Mouse (Mus musculus) testis, adult 2 months (tissue): Measurements from ENCODE around the gene Dapp1. TPM values are rescaled to one million over a fixed set of nuclear protein-coding genes. Genes with fewer than 3 reads are reported as not detected.
"Not testable (repeated sequence)": the region's sequence is repeated elsewhere in the genome, so short reads cannot be mapped to it uniquely, and the experiment has no call there.

ENCODE experiments used
- H3K27ac ChIP-seq: fragments of 200-500 bp; 2 replicates; pipeline ENCODE4 v1.5.1; 2012; ENCODE audit warnings: low read depth, low read length; ENCODE audit not compliant: control insufficient read depth, insufficient read depth
- H3K27me3 ChIP-seq: fragments of 200-500 bp; 2 replicates; pipeline ENCODE4 v1.6.1; 2012; ENCODE audit warnings: mild to moderate bottlenecking, low read length, moderate library complexity; ENCODE audit not compliant: control insufficient read depth, insufficient read depth
- H3K36me3 ChIP-seq: fragments of 200-500 bp; 2 replicates; pipeline ENCODE4 v1.6.1; 2012; ENCODE audit warnings: mild to moderate bottlenecking, low read length; ENCODE audit not compliant: control insufficient read depth, insufficient read depth
- H3K4me1 ChIP-seq: fragments of 200-500 bp; 2 replicates; pipeline ENCODE4 v1.6.1; 2012; ENCODE audit warnings: low read length; ENCODE audit not compliant: control insufficient read depth, insufficient read depth
- H3K4me3 ChIP-seq: fragments of 200-500 bp; 2 replicates; pipeline ENCODE4 v1.5.1; 2012; ENCODE audit warnings: low read depth, mild to moderate bottlenecking, low read length, moderate library complexity, mixed read lengths; ENCODE audit not compliant: control insufficient read depth
- CTCF ChIP-seq: fragments of 200-500 bp; IDR thresholded peaks from 2 replicates; pipeline ENCODE4 v1.5.1; 2012; ENCODE audit warnings: low read depth, mild to moderate bottlenecking, inconsistent platforms, low read length, moderate library complexity; ENCODE audit not compliant: control insufficient read depth, insufficient read depth, insufficient replicate concordance
- POLR2A ChIP-seq: fragments of 200-500 bp; IDR thresholded peaks from 2 replicates; pipeline ENCODE4 v1.6.1; 2012; ENCODE audit warnings: low read depth, mild to moderate bottlenecking, inconsistent platforms, low read length, moderate library complexity; ENCODE audit not compliant: control insufficient read depth
- polyA plus RNA-seq: library from polyadenylated mRNA; depleted of rRNA; stranded (reverse); fragments of >200 nt; gene quantifications from 2 replicates; pipeline ENCODE4 v1.2.3, GENCODE M21; 2012

The Dapp1 gene
- polyA plus RNA-seq, 1 experiment = 24.9 TPM

DNA sequence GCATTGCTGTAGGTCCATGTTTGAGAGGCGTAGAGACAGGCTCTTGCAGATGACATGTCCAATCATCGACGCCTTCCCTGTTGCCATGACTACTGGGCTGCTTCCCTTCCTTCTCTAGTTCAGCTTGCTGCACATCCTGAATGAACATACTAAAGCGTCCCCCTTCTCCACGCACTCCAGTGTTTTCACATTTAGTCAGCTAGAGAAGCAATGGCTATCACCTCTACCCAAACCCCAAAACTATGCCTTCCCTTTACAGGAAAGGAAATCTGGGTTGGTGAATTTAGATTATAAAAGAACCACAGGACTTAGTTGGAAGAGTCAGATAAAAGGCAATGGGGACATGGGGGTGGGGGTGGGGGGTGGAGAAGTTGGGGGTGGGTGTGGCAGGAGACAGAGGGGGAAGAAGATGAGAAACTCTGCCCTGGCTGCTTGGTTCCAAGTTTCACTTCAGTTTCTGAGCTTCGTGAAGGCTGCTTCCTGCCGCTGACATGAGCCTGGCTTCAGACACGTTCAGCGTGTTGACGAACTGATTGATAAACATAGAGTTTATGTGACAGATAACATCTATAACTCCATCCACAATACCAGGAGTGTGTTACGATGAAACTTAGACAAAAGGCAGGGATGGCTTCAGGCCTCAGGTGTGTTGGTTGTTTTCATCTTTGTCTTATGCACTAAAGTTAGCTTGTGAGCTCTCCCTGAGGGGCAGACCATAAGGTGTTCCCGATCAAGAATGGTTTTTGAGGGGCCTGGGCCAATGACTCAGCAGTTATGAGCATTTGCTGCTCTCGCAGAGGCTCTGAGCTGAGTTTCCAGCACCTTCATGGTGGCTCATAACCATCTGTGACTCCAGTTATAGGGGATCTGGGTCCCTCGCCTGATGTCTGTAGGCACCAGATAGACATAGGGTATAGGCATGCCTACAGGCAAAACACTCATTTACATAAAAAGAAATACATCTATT is 28.1 kb downstream of the Dapp1 start:
- Histone ChIP-seq H3K4me1 (peaks cover 11% of the 10 kb centered on the region), H3K27ac (no peak overlapping the region; the same call in 1 of the 2 replicates), H3K36me3 (no peaks in the 10 kb centered on the region), H3K27me3 (no peaks in the 10 kb centered on the region), H3K4me3 (no peak overlapping the region)
- TF ChIP-seq CTCF = no peak

GRCm38 (mm10) chr3:137952225-137952913 is 29.0 kb downstream of the Dapp1 start:
- Histone ChIP-seq H3K27ac (peak overlapping the region; percentile 70), H3K4me3 (no peak overlapping the region), H3K27me3 (no peaks in the 10 kb centered on the region), H3K36me3 (no peaks in the 10 kb centered on the region), H3K4me1 (peaks cover 11% of the 10 kb centered on the region)
- no peak for TF ChIP-seq CTCF
- no peak for TF ChIP-seq POLR2A

- Histone ChIP-seq H3K36me3 (no peaks in the 10 kb centered on the region), H3K27ac (peak overlapping the region; percentile 70), H3K4me3 (no peak overlapping the region), H3K27me3 (no peaks in the 10 kb centered on the region), H3K4me1 (peaks cover 11% of the 10 kb centered on the region)
- no peak for TF ChIP-seq CTCF
- TF ChIP-seq POLR2A = no peak
Measured at GRCm38 (mm10) chr3:137951819-137952218, 29.5 kb downstream of the Dapp1 start.

GRCm38 (mm10) chr3:137951302-137951701 is 30.0 kb downstream of the Dapp1 start:
- not testable (repeated sequence) for H3K36me3 ChIP-seq, H3K4me3 ChIP-seq, H3K27me3 ChIP-seq, H3K27ac ChIP-seq
- peaks cover 11% of the 10 kb centered on the region for H3K4me1 ChIP-seq

- Histone ChIP-seq H3K27me3 (no peaks in the 10 kb centered on the region), H3K4me1 (peaks cover 6% of the 10 kb centered on the region; the same call in 1 of the 2 replicates), H3K27ac (no peak overlapping the region), H3K4me3 (no peak overlapping the region), H3K36me3 (no peaks in the 10 kb centered on the region)
- TF ChIP-seq CTCF = no peak
Measured at GRCm38 (mm10) chr3:137950191-137950885, 31.0 kb downstream of the Dapp1 start.

- no peak for TF ChIP-seq CTCF
- TF ChIP-seq POLR2A = no peak
- H3K27me3 ChIP-seq = no peaks in the 10 kb centered on the region
- no peaks in the 10 kb centered on the region for H3K36me3 ChIP-seq
- no peak overlapping the region for H3K27ac ChIP-seq
- H3K4me1 ChIP-seq = peaks cover 3% of the 10 kb centered on the region; the same call in 1 of the 2 replicates
- no peak overlapping the region for H3K4me3 ChIP-seq
Measured at GRCm38 (mm10) chr3:137947525-137947924, 33.8 kb downstream of the Dapp1 start.

GRCm38 (mm10) chr3:137946827-137947226 is 34.5 kb downstream of the Dapp1 start:
- no peak for TF ChIP-seq POLR2A
- no peak for TF ChIP-seq CTCF
- no peaks in the 10 kb centered on the region for H3K27me3 ChIP-seq
- no peak overlapping the region for H3K27ac ChIP-seq
- H3K4me1 ChIP-seq = no peaks in the 10 kb centered on the region
- H3K36me3 ChIP-seq = no peaks in the 10 kb centered on the region
- H3K4me3 ChIP-seq = no peak overlapping the region
